Mouse (Mus musculus) cerebellum, adult 11 months (tissue): ENCODE measurements at regions not wholly inside any gene's neighbourhood (a gene's known extent, or its start where the extent isn't known, plus 50 kb on each side); places are given as distances from the start of the nearest gene placed in this dataset.

Experiments used
- DNase-seq: peaks from one replicate; pipeline ENCODE4 v3.0.0; 2022

DNA sequence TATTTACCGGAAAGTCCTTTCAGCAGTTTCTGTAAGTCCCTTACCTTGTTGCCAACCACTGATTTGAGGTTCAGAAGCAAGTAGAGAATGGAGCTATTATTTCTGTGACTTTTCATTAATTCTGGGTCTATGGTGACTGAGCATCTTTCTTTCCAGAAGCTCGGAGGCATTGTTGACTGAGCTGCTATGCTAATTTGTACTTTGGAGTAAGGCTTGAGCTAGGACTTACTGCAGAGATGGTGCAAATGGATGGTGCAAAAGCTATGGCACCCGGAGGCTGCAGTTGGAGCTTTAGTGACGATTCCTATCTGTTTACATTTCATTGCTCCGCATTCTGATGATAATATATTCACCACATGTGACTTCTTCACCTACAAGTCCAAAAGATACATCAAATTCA, 266.2 kb downstream of the Spry2 start:
- DNase-seq = no peak

DNA sequence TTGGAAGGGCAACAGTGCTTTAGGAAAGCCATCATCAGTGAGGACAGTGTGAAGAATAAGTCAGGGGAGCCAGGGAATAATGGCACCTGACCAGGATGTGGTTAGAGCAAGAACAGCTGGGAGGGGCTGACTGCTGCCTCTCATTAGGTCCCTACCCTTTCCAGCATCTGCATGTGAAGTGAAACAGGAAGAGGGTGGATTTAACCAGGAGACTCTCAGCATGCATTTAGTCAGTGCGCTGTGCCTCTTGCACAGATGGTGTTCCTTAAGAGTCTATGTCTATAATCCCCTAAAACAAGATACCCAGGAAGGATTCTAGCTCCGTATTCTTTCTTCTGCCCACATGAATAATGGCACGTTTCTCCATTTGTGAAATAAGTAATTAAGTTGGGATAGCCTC, 267.9 kb downstream of the Spry2 start:
- DNase-seq = no peak

DNA sequence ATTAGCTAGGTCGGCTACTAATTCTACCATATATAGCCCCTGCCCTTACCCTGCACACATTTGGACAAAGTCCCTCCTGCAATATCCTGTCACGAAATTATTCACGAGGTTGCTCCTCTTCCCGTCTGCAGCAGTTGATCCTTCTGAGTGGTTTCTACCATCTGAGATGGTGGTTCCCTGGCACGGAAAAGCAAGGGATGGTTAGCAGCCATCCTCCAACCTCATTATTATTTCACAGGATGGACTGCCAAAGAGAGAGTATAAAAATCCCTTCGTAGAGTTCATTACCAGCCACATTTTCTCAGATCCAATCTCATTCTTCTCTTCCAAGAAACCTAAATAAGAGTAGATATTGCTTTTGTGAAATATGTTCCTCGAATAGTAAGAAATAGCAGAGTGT, 272.2 kb downstream of the Spry2 start:
- no peak for DNase-seq

DNA sequence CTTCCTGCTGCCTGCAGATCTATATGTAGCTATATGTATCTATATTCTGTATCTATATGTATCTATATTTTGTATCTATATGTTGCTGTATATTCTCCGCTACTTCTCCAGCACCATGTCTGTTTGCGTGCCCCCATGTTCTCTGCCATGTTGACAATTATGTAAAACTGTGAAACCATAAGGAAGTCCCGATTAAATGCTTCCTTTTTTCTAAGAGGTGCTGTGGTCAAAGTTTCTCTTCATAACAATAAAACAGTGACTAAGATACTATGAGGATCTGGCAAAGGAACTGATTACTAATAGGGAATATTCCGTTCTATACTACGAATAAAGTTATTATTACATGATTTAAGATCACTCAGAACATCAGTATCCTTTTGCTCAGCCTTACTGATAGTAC, 274.5 kb downstream of the Spry2 start:
- no peak for DNase-seq

DNA sequence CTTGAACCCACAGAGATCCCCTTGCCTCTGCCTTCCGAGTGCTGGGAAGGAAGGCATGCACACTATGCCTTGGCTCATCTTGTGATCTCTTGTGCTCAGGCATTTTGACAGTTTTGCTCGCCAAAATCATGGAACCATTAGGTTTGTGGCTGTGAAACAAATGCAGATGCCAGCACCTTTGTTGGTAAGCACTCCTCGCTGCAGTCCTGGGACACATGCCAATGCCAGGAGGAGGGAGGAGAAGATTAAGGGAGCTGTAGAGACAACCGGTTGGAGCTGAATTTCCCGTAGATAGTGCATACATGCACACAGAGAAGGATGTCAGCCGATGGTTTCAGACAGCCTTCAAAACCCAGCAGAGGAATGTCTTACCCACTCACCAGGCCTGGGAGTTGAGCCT, 275.5 kb downstream of the Spry2 start:
- no peak for DNase-seq

DNA sequence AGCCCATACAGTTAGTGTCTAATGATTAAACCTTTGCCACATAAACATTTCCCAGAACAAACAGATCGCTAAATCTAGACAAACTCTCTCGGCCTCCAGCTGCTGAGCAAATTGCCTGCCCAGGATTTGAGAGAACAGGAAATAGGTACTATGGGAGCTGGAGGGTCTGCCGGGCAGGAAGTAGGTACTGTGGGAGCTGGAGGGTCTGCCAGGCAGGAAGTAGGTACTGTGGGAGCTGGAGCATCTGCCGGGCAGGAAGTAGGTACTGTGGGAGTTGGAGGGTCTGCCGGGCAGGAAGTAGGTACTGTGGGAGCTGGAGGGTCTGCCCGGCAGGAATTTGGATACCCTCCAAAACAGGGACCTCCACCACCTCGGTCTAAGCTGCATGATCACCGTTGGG, 277.2 kb downstream of the Spry2 start:
- no peak for DNase-seq

DNA sequence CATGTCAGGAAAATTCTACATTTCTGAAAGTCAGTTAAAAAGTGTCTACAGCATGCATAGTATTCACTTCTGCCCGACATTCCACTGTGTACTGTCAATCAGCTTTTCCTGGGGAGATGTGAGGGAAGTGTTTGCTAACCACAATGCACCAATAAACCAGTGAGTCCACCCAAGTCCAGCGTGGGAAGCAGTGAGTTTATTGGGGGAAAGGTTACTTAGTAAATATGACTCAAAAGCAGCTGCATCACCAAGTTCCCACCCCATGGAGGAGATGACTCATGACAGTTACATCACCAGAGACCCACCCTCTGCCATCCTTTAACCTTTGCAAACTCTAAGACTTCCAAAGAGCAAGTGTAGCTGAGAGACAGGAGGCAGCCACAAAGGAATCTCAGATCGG, 280.9 kb downstream of the Spry2 start:
- no peak for DNase-seq

DNA sequence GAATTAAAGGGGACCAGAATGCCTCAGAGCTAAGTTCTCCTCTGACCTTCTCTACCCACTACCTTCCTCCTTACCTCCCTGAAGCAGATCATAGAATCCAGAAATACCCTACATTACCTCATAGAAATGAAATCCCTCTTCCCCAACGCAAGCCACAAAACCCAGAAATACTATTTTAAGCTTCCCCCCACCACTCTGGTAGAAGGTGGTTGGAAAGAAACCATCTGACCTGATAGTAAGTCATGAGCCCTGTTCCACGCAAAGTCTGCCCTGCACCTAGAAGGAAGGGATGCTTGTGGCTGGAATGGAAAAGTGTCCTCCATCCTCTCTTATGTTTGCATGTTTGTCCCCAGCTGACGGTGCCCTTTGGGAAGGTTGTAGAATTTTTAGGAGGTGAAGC, 283.8 kb downstream of the Spry2 start:
- no peak for DNase-seq

DNA sequence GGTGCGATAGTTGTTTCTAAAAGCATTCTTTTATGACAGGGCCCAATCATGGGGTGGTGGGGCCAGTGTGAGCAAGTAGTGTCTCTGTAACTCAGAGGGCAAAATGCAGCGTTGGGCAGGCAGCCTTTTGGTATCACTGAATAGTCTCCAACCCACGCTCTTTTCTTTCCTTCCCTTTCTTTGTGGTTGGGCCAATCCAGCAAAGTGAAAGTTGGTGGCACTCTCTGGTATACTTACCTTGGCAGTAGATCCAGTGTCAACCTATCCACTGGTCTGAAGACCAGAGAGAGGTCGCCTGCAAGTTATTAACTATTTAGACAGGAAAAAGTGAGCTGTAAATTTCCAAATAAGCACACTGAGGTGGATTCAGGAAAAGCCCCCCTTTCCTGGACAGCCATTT, 287.8 kb downstream of the Spry2 start:
- no peak for DNase-seq

DNA sequence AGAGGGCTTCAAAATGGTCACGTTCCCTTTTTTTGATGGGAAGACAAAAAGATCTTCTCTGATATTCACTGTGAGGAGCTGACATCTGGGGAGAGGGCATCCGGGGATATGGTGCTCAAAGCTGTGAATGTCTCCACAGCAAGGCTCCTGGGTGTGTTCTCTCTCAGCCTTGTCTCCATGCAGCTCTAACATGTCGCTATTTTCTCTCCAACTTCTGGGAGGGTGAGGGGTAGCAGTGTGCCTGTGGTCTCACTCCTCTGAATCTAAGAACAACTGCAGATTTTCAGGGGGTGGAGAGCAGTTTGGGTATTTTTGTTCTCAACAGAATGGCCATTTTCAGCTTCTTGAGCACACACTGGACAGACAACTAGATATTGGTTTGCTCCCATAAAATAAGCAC, 290.1 kb downstream of the Spry2 start:
- DNase-seq = no peak

DNA sequence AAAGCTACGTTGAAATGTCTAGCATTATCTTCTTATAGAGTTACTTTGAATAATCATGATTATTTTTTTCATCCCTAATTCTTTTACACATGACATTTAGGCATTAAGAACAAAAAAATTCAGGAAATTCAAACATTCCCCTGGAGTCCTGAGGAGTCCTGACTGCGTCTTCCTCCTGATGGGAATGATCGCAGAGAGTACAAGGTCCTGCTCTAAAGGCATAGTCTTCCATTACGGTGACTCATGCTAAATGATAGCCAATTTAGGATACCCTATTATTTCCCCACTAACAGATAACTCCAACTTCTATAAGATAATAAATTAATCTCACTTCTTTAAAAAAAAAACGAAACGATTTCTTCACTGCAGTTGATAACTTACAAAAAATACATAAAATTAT, 292.2 kb downstream of the Spry2 start:
- DNase-seq = no peak

DNA sequence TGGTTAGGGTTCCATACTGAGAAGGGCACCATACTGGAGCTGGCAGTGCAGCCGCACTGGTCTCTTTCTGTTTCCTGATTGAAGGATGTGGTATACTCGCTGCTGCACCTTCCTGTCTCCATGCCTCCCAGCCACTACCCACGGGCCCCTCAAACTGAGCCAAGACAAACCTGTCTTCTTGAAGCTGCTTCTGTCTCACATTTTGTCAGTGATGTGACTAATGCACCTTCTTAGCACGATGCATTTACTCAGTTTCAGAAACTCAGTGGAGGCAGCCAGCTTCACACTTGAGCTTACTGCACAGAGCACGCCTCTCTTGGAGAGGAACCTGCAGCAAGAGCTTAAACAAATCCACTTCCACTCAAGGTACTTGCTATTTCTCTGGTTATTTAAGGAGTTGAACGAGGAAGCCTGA, 293.6 kb downstream of the Spry2 start:
- DNase-seq = no peak

DNA sequence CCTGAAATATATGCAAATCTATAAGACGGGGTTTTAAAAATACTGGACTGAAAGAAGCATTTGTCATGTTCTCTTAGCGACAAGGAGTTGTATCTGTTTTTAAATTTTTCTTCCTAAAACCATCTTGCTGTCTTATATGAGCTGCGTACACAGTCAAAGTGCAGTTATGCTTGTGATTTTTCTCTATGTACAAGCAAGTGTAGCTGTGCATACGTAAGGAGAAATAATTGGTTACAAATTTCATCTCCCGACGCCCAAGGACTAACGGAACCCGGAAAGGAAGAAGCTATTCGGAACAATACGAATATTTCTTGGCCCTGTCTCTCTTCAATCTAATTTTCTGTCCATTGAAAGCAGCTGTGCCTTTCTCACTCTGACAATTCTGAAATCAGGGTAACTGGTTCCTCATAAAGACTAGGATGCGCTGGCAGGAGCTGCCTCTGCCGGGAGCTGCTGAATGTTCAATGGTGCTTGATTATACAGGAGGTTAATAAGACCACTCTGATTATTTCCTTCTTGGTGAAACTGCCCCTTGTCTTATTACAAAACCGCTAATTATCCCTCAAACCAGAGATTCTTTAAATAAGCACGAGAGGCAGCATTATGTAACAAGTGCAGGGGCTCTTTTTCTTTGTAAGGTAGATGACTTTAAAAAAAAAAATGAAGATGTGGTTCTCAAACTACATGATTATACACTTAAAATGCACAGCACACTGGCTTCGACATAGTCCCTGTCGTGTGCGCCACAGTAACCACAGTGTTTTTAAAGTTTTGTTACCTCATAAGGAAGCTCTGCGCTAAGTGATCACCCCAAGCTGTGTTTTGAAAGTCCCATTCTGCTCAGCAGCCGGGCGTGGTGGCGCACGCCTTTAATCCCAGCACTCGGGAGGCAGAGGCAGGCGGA, 296.8 kb downstream of the Spry2 start:
- no peak for DNase-seq

DNA sequence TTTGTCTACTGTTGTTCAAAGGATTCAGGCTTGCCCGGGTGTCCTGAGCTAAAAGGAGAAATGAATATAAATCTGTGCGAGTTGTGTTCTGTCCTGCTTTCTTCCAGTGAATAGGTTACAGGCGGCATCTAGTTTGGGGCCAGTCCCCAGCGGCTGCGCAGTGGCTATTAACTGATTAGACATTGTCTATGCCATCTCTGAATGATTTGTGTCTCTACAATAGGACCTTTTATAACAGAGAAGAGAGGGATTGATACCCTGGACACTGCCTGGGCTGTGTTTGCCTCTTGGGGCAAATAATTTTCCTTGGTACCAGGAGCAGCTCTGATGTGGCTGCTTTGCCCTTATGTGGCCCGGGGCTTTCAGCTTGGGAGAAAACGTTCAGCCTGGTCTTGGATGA, 306.9 kb downstream of the Spry2 start:
- DNase-seq = no peak

DNA sequence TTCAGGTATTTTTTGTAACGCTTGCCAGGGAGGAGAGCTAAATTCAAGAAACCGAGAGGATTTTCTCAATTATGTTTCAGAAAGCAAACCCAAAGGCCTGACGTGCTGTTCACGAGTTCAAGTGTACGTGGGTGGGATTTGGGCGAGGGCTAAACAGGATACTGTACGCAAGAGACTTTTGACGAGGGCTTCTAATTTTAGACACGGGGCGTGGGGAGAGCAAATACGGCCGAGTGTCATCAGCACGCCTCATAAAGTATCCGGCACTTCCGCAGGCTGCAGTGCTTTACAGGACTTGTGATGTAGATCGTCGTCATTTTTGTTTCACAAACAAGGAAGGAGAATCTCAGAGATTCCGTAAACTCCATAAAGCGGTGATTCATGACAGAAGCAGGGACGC, 307.4 kb downstream of the Spry2 start:
- no peak for DNase-seq

DNA sequence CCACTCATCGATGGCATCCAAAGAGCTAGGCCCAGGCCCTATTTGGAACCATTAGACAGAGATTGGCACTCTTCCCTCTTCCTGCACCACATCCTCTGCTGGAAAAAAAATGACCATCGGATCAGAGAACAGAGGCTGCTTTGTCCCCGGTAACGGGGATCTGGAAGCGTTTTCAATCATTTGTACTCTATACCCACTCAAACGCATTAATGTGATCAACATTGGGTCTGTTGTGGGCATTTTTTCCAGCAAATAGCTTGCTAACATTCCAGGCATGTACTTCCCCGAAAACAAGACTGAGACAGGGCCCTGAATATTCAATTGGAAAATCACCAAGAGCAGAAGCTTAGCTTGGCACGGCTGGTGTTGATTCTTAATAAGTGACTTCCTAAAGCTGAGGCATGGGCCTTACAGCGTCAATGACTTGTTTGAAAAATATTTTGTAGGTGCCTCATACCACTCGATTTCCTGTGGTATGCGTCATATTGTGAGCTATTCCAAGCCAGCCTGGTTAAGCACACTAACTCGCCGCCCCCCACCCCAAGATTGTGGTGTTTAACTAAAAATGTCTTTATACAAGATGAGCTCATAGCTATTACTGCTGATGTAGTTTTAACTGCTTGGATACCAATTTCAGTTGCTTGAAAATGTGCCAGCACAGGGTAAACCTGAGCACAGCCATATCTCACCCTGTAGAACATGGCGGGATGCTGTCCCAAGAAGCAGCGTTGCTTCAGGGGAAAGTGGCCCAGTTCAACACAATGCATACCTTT, 308.0 kb downstream of the Spry2 start:
- DNase-seq = peak; percentile 23

DNA sequence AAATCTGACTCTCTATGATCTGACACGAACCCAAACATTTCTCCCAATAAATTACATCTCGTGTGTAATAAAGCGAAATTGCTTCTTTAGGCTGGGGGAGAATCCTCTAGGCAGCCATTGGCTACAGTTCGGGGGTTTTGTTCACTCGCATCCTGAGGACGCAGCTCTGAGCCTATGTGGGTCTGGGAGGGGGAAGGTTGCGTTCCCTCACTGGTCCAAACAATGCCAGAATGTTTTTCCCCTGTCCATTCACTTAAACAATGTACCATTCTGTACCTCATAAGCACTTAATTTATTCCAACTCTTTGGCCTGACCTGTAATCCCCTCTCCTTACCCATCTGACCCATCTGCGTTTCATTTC, 308.6 kb downstream of the Spry2 start:
- DNase-seq = no peak

DNA sequence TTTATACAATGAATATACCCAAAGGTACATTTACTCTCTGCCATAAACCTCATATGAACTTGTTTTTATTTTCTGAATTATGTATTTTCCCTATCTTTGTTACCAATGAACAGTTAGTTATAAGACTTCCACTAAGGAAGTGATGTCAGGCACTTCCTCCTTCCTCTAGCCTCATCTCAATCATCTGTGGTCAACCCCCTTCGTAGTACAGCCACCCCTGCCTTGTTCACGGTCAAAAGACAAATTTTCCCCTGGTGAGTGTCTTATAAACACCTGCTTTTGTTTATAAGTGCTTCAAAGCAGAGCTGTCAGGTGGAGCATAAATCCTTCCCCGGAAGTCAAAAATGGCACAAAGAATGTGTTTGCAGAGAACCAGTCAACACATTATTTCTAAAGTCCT, 312.0 kb downstream of the Spry2 start:
- no peak for DNase-seq

DNA sequence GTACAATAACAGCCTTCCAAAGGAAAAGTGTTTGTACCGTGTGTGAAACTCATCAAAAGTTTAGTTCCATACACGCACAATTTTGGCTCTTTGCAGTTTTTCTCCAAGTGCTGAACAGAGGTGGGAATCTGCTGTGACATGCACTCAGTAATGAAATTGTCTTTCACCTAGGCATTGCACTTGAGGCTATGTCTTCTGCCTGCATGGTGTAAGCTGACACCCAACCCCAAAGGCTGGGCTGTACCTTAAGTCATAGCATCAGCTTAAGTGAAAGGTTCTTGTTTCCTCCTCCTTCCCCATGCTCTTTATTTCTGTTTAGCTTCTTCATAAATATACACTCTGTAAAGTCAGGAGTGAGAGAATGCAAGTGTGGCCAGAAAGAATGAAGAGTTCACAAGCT, 313.1 kb downstream of the Spry2 start:
- DNase-seq = no peak

DNA sequence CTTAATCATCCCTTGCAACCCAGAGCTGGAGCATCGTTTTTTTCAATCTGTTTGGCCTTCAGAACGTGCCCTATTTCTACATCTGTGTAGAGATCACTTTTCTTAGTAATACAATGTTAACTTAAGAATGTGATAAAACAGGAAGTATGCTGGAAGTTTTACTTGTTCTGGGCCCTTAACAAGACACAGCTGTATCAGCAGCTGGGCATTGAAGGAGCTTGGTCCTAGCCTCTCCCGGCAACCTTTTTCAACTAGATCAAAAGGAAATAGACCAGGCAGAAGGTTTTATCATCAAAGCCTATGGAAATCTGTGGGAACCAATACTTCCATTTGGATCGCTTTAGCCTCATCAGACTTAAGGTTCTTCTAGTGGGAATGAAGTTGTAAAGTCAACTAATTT, 317.9 kb downstream of the Ndfip2 start:
- no peak for DNase-seq

DNA sequence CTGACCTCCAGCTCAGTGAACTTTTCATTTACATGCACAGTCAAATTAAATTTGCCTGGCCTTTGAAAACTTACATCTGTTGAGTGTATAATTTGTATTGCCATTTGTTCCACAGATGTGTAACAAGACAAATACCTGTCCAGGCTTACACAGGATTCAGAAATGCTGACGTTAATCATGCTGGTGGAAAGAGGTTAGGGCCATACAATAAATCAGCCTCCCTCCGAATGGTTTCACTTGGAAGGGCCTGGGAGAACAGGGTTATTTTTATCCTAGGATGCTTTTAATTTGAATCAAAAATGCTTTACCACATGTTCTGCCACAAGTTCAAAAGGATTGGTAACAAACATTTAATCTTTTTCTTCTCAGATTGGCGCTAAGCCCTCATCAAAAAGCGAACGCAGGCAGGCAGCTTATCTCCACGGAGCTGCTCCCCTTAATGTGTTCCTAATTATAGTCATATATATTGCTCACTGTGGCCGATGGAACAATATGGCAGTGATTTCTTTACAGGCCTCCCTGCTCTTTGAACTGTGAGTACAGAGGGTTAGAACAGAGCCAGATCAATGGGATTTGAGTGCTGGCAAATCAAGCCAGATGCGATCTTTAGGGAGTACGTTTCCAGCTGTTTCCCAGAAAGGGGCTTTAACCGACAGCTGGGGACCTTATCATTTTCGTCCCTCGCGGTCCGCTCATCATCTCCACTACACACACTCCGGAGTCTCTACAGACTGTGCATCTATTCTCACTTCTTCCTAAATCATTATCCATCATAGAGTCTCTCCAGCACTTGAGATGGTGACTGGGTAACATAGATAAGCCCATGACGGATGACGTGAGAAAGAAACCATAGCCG, 313.9 kb downstream of the Ndfip2 start:
- no peak for DNase-seq

DNA sequence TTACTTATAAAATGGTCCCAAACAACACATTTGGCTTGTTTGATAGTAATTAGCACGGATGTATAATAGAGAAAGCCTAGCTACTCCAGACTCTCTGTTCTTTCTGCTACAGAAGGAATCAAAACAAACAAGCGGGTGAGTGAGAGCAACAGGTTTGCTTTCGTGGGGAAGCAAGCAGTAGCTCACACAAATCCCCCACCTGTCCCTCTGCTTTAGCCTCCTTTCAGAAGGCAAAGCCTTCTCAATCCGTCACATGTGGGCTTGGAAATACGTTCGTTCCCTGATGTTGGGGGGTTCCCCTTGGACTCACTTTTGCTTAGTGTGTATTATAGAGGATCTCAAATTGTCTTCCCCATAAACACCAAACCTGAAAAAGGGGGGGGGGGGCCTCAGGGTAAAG, 311.8 kb downstream of the Ndfip2 start:
- no peak for DNase-seq

DNA sequence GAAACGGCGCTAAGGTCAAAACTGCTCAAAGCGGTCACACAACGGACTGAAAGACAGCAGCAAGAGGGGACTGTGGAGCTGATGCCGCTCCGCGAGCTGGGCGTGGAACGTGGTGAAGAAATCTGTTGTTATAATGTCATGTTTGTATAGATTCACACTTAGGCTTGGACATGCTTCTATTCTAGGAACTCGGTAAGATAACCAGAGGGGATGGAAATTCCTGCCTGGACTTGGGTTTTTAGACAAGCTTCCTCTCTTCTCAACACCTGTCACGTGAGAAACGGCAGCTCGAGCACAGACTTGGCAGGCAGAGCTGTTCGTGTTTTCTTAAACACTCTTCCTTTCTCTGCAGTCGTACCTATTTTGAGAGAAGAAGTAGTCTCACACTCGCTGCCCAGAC, 307.5 kb downstream of the Ndfip2 start:
- no peak for DNase-seq

DNA sequence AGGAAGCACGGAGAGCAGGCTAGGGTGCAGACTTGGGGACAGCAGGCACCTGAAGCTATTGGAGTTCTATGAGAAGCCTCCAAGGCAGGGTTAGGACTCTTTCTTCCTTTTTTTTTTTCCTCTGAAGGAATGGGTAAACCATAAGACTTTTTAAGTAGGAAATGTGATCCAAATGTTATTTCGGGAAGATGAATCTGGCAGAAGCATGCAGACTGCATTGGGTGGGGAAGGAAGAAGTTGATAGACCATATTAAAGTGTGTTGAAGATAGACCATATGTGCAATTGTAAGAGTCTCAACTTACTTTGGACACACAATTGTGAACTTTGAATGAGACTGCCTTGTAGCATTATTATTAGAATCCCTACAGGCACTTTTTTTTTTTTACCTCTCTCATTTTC, 304.5 kb downstream of the Ndfip2 start:
- DNase-seq = no peak
